Mouse (Mus musculus) liver, adult 2 months (tissue): Measurements from ENCODE around the gene Lrriq4. TPM values are rescaled to one million over a fixed set of nuclear protein-coding genes. Genes with fewer than 3 reads are reported as not detected.

Experiments
- DNase-seq: peaks from one replicate; pipeline ENCODE4 v3.0.0-alpha.2; 2011; ENCODE audit warnings: low read depth, low spot score; ENCODE audit errors: extremely low read depth
- H3K27ac ChIP-seq: fragments of 200-500 bp; replicated peaks from 2 replicates; pipeline ENCODE4 v1.5.1; 2012; ENCODE audit warnings: low read depth, mild to moderate bottlenecking, control low read depth, inconsistent platforms, low read length; ENCODE audit not compliant: insufficient read depth
- H3K27me3 ChIP-seq: fragments of 200-500 bp; 2 replicates; pipeline ENCODE4 v1.6.1; 2012; ENCODE audit warnings: mild to moderate bottlenecking, moderate library complexity, low read length, inconsistent platforms; ENCODE audit not compliant: control insufficient read depth, insufficient read depth
- H3K36me3 ChIP-seq: fragments of 200-500 bp; 2 replicates; pipeline ENCODE4 v1.6.1; 2012; ENCODE audit warnings: low read length, inconsistent platforms; ENCODE audit not compliant: control insufficient read depth, insufficient read depth
- H3K4me1 ChIP-seq: fragments of 200-500 bp; 2 replicates; pipeline ENCODE4 v1.6.1; 2011; ENCODE audit warnings: low read length; ENCODE audit not compliant: control insufficient read depth, insufficient read depth
- H3K4me3 ChIP-seq: fragments of 200-500 bp; 2 replicates; pipeline ENCODE4 v1.5.1; 2011; ENCODE audit warnings: low read depth, mild to moderate bottlenecking, control low read depth, low read length, moderate library complexity; ENCODE audit not compliant: insufficient read depth
- H3K79me2 ChIP-seq: fragments of 200-500 bp; 2 replicates; pipeline ENCODE4 v1.6.1; 2012; ENCODE audit warnings: inconsistent platforms, mild to moderate bottlenecking, low read length, moderate library complexity; ENCODE audit not compliant: control insufficient read depth, insufficient read depth
- H3K9ac ChIP-seq: fragments of 200-500 bp; 2 replicates; pipeline ENCODE4 v1.6.1; 2012; ENCODE audit warnings: low read depth, mild to moderate bottlenecking, control low read depth, inconsistent platforms, low read length
- CTCF ChIP-seq: fragments of 200-500 bp; IDR thresholded peaks from 2 replicates; pipeline ENCODE4 v1.5.1; 2011; ENCODE audit warnings: low read depth, low read length, control low read depth
- POLR2A ChIP-seq: fragments of 200-500 bp; IDR thresholded peaks from 2 replicates; pipeline ENCODE4 v1.6.1; 2011; ENCODE audit warnings: low read length, control low read depth; ENCODE audit not compliant: insufficient read depth; ENCODE audit errors: extremely low read depth
- WGBS: fragments of 180-500 bp; shearing (Covaris S2); methylation state at CpG from one replicate; pipeline ENCODE4 v1.1.7; 2018; 5-methylcytosine and 5-hydroxymethylcytosine counted together
- polyA plus RNA-seq: library from polyadenylated mRNA; depleted of rRNA; stranded (reverse); fragments of >200 nt; gene quantifications from 2 replicates; pipeline ENCODE4 v1.2.3, GENCODE M21; 2012
- total RNA-seq: library from RNA; depleted of rRNA; stranded (reverse); fragments of >200 nt; gene quantifications from 2 replicates; pipeline ENCODE4 v1.2.3, GENCODE M21; 2014

Gene Lrriq4
- total and polyA plus RNA-seq, 2 experiments, result not detected

DNA sequence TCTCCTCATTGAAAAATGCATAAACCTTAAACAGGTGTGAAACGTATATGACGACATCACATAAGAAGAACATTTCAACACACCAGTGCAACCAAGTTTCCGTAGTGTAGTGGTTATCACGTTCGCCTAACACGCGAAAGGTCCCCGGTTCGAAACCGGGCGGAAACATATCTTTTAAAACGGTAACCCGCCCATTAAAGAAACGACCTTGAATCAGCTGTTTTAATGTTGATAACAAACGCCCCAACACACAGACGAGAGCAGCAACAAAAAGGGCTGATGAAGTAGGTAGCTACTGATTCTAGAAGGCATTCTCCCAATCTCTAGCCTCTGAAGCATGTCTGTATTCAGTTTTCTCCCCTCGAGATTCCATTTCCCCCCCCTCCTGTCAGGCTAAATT lies 43.1 kb upstream of the Lrriq4 start:
- peaks cover 6% of the 10 kb centered on the region; the same call in 1 of the 2 replicates for H3K79me2 ChIP-seq
- TF ChIP-seq CTCF (no peak), POLR2A (no peak)
- H3K27ac ChIP-seq, result no peak overlapping the region
- peak; percentile 85 for DNase-seq
- no peaks in the 10 kb centered on the region for H3K27me3 ChIP-seq
- under 1% methylated on average over 17 of the region's 17 CpGs for WGBS
- peaks cover 4% of the 10 kb centered on the region; the same call in 1 of the 2 replicates for H3K4me1 ChIP-seq
- H3K36me3 ChIP-seq, result peaks cover 2% of the 10 kb centered on the region; the same call in 1 of the 2 replicates
- peak overlapping the region; percentile 88; the same call in 1 of the 2 replicates for H3K4me3 ChIP-seq
- no peak overlapping the region for H3K9ac ChIP-seq

GRCm38 (mm10) chr3:30601610-30602064 lies 42.7 kb upstream of the Lrriq4 start:
- H3K27ac ChIP-seq, result peak overlapping the region; percentile 95
- under 1% methylated on average over 13 of the region's 13 CpGs for WGBS
- H3K27me3 ChIP-seq, result no peaks in the 10 kb centered on the region
- H3K36me3 ChIP-seq, result peaks cover 3% of the 10 kb centered on the region; the same call in 1 of the 2 replicates
- DNase-seq, result no peak
- peaks cover 4% of the 10 kb centered on the region; the same call in 1 of the 2 replicates for H3K4me1 ChIP-seq
- TF ChIP-seq CTCF, result no peak
- no peak for TF ChIP-seq POLR2A
- H3K9ac ChIP-seq, result peak overlapping the region; percentile 57
- peaks cover 6% of the 10 kb centered on the region; the same call in 1 of the 2 replicates for H3K79me2 ChIP-seq
- H3K4me3 ChIP-seq, result peak overlapping the region; percentile 89

GRCm38 (mm10) chr3:30602065-30602739 lies 42.1 kb upstream of the Lrriq4 start, which contains the start of gene Mynn:
Mynn (plus strand) TSS chr3:30602065.
- DNase-seq, result peak; percentile 89
- peak within 1 kb of the TSS; percentile 93 for H3K9ac ChIP-seq
- peaks cover 4% of the 10 kb centered on the region; the same call in 1 of the 2 replicates for H3K4me1 ChIP-seq
- peaks cover 6% of the 10 kb centered on the region; the same call in 1 of the 2 replicates for H3K79me2 ChIP-seq
- peak within 1 kb of the TSS; percentile 89 for H3K4me3 ChIP-seq
- under 1% methylated on average over 40 of the region's 40 CpGs for WGBS
- TF ChIP-seq CTCF (peak; percentile 63), POLR2A (0 out of 2 replicates have a peak, but pooled peaks have one; percentile 49)
- H3K27ac ChIP-seq, result peak within 1 kb of the TSS; percentile 95
- H3K27me3 ChIP-seq, result no peaks in the 10 kb centered on the region
- peaks cover 5% of the 10 kb centered on the region; the same call in 1 of the 2 replicates for H3K36me3 ChIP-seq

GRCm38 (mm10) chr3:30602740-30603098 lies 41.6 kb upstream of the Lrriq4 start:
- Histone ChIP-seq H3K27ac (peak overlapping the region; percentile 95), H3K27me3 (no peaks in the 10 kb centered on the region), H3K4me3 (peak overlapping the region; percentile 89), H3K4me1 (peaks cover 4% of the 10 kb centered on the region; the same call in 1 of the 2 replicates), H3K36me3 (peaks cover 10% of the 10 kb centered on the region), H3K79me2 (peaks cover 10% of the 10 kb centered on the region; the same call in 1 of the 2 replicates), H3K9ac (peak overlapping the region; percentile 93)
- TF ChIP-seq CTCF (no peak), POLR2A (no peak)
- under 1% methylated on average over 27 of the region's 27 CpGs for WGBS
- DNase-seq, result peak; percentile 90

DNA sequence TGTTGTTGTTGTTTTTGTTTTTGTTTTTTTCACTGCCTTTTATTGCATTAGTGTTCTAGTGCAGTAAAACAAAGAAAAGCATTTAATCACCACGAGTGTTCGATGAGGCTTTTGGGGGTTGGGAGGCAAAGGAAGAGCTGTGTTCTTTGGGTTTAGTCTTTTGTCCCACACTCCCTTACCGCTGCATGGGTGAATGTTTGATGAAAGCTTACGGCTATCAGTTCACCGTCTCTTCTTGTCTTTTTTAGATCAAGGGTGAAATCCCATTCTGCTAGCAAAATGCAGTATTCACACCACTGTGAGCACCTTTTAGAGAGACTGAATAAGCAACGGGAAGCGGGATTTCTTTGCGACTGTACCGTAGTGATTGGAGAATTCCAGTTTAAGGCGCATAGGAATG lies 41.1 kb upstream of the Lrriq4 start:
- Histone ChIP-seq H3K27ac (no peak overlapping the region; the same call in 1 of the 2 replicates), H3K27me3 (no peaks in the 10 kb centered on the region), H3K79me2 (peaks cover 10% of the 10 kb centered on the region; the same call in 1 of the 2 replicates), H3K4me3 (no peak overlapping the region; the same call in 1 of the 2 replicates), H3K9ac (peak overlapping the region; percentile 27; the same call in 1 of the 2 replicates), H3K36me3 (peaks cover 11% of the 10 kb centered on the region), H3K4me1 (peaks cover 4% of the 10 kb centered on the region; the same call in 1 of the 2 replicates)
- no peak for DNase-seq
- TF ChIP-seq CTCF (no peak), POLR2A (no peak)
- WGBS, result 26% methylated on average over 10 of the region's 10 CpGs
